Mouse (Mus musculus) brain, adult 2 months (tissue): ENCODE measurements around the gene Sf3b3.

Experiments used
- DNase-seq: peaks from one replicate; pipeline ENCODE4 v3.0.0; 2011; ENCODE audit warnings: low read depth, low spot score

The Sf3b3 gene

DNA sequence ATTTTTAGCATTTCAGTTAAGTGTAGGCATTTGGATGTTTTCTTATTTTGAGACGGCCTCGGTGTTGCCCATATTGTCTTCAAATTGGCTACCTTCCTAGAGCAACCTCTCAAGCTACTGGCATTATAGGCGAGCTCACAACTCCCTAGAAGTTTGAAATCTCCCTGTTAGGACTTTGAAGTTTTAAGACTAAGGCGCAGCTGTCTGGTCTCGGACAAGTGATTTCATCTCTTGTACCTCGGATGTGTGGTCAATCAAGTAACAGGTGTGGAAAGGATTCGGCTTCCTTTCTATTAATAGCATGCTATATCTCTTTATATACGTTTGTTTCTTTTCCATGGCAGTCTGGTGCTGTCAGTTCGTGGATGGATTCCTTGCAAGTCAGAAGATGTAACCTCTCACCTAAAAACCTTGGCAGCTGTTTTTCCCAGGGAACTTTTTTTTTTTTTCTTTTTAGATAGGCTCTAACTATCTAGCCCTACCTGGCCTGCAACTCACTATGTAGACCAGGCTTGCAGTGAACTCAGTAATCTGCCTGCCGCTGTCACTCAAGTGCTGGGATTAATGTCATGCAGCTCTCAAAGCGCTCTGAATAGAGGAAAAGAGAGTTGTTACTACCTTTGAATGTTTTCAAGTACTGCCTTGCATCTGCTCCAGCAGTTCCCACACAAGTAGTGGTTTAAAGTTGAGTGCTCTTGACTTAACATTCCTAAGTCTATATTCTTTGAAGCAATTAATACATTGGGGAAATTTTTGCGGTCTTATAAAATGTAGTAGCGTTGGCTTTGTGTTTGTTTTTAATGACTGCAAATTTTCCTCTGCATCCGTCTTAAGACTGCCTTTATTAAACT lies 1.3 kb upstream of the Sf3b3 start:
- DNase-seq = no peak

GRCm38 (mm10) chr8:110847171-110847549 lies 573 bp upstream of the Sf3b3 start:
- DNase-seq = no peak

DNA sequence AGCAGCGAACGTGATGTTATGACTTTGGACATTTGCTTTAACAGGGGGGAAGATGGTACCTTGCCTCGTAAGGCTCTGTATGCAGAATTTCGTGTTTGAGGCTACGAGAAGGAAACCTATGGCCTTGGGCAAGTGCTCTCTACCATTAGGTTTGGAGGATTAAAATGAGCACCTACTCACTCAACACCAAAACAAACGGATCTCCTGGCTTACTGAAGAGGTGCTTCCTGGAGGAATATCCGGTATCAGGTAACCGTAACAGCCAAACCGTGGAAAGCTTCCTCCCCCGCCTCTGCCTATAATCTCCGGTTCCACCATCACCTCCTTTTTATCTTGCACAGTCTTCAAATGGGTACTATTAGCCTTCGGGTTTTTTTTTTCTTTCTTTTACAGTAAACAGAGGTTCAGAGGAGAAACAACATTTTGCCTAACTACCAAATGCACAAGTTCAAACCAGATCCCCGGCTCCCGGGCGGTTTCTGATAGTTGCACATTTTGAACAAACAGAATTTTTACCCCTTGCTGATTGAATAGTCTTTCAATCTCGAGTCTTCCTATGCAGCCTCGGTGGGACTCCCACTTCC lies 674 bp downstream of the Sf3b3 start:
- DNase-seq = no peak

DNA sequence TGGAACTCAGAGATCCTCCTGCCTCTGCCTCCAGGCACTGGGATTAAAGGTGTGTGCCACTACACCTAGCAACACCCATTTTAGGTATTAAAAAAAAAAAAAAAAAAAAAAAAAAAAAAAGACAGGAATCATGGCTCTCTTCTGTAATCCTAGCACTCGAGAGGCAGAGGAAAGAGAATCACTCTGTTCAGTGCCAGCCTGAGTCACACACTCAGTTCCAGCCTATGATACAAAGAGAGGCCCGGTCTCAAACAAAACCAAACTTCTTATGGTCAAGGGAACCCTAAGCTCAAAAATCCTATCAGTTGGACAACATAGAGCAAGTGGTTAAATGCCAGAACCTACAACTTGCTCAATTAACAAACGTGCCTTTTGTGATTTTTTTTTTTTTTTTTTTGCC lies 1.6 kb downstream of the Sf3b3 start:
- no peak for DNase-seq

DNA sequence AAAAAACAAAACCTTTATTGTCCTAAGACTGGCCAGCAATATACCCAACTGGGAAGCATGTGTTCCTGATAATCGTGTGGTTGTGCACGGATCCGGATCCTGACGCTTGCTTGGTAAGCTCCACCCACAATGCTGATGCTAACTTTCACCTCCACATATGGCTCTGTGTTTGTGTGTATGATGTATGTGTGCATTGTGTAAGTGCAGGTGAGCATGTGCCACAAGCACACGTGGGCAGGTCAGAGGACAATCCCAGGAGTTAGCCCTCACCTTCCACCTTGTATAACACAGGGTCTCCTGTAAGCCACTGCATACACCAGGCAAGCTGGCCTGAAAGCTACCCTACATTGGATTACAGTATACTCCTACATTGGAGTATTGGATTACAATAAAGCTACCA lies 3.4 kb downstream of the Sf3b3 start:
- DNase-seq = no peak

DNA sequence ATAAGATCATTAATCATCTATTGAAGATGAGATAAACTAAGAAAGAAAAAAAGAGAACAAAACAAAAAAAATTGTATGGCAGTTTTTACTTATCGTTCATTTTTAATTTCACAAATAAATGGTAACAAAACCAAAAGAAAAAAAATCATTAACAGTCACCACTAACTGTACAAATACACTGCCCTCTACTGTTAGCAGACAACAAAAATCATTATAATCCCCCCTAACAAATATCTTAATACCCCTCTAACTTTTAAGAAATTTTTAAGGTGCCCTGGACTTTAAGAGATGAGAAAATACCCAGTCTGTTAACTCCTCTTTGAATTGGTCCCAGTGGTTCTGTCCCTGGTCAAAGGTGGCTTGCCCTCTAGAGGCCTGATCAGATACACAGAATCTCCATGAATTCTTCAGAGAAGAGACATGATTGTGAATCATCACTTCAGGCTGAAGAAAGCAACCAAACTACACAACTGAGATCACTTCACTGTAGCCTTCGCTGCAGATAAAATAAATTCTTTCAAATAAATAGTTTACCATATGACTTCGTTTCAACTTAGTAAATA lies 4.5 kb downstream of the Sf3b3 start:
- DNase-seq = no peak

GRCm38 (mm10) chr8:110831956-110832355 lies 14.6 kb downstream of the Sf3b3 start:
- DNase-seq = no peak

DNA sequence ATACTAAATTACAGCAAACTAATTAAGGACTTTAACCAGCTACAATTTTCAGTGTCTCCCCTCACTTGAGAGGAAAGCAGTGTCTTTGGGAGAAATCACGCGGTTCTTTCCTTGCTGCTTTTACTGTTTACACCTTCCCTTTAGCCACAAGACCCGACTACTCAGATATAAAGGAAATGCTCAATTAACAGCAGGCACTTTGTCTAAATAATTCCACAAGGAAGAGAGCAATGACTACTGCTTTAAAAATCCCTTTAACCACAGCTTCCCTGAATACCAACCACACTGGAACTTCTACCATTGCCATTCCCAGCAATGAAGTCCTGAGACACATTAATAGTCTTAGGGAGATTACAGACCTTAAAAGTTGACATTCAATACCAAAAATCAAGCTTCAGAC lies 18.1 kb downstream of the Sf3b3 start:
- no peak for DNase-seq

DNA sequence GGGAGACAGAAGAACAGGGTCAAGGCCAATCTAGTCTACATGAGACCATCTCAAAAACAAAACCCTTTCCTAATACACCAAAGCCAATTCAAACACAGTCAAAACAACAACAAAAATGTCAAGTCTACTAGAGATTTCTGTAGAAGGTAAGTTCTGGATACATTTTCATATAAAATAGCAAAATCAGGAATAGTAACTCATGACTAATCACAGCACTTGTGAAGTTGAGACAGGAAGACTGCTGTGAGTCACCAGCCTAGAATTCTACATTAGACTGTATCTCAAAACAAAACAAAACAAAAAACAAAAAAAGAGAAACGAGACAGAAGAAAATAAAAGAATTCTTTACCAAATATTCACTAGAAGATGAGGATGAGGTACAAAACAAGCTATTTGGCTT lies 21.7 kb downstream of the Sf3b3 start:
- DNase-seq = peak; percentile 62

DNA sequence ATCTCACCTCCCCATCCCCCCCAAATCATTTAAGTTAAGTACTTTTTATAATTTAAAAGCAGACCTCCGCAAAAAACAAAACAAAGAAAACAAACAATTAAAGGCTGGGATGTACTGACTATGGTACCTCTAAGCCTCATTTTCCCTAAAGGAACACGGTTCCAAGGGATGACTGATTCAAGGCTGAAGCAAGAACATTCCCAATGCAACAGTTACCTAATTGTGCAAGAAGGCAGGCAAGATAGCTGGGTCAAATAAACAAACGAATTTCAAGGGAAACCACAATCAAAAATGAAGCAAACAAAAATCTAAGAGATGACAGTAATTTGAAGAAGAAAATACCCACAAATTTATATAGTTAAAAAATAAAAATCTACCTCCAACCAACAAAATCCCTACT lies 24.6 kb downstream of the Sf3b3 start:
- DNase-seq = no peak

DNA sequence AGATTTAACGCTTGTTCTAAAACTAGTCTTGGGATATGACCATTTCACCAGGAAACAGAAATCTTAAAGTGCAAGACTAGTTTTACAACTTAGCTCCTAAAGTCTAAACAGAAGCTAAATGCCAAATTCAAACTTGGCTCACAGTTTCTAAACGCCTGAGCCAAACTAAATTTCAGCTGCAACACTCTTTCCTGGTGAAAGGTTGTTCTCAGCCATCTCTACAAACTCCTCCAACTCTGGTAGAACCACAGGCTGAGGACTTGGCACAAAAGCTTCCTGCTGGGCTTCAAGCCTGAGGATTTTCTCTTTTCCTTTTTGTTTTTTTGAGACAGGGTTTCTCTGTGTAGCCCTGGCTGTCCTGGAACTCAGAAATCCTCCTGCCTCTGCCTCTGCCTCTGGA lies 26.3 kb downstream of the Sf3b3 start:
- DNase-seq = peak; percentile 21

- peak; percentile 63 for DNase-seq
Observed at GRCm38 (mm10) chr8:110818593-110818992, 28.0 kb downstream of the Sf3b3 start.

- DNase-seq = no peak
Observed at GRCm38 (mm10) chr8:110816990-110817389, 29.6 kb downstream of the Sf3b3 start.

DNA sequence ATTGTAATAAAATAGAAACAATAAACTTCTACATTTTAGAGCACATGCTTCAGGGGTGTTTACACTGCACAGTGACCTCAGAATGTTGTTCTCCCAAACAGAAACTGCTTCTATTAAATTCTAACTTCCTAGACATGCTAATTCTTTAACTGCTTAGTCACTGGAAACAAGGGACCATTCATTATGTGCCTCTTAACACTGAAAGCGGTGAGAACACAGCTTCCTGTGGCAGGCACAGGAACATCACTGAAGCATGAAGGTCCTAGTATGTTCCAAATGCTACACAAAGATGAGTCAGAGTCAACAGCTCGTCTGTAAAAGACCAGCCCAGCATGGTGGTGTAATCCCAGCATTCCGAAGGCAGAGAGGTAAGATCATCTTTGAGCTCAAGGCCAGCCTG lies 31.3 kb downstream of the Sf3b3 start:
- peak; percentile 40 for DNase-seq

- no peak for DNase-seq
Observed at GRCm38 (mm10) chr8:110813081-110813812, 33.3 kb downstream of the Sf3b3 start.

DNA sequence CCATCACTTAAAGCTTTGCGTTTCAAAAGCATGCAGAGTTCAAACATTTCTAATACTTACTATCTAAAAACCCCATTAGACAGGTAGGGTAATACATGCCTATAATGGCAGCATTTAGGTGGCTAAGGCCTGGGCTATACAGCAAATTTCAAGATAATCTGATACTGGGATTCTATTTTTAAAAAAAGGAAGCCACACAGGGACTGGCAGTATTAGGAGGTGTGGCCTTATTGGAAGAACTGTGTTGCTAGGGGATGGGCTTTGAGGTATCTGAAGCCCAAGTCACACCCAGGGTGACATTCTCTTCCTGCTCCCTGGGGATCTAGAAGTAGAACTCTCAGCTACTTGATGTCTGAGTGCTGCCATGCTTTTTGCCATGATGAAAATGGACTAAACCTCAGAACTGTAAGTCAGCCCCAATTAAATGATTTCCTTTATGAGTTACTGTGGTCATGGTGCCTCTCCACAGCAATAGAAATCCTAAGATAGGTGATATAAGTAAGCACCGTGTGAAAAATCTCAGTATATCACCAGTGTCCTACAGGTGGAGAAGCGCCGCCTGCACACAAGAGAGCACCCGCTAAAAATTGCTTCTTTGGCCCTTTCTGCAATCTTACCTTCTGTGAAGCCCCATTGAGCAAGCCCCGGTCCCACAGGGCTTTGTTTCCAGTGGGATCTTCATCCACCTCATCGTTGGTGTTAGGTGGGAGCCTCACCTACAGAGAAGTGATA lies 34.1 kb downstream of the Sf3b3 start:
- DNase-seq = no peak

GRCm38 (mm10) chr8:110811793-110812192 lies 34.8 kb downstream of the Sf3b3 start:
- no peak for DNase-seq

GRCm38 (mm10) chr8:110811116-110811515 lies 35.5 kb downstream of the Sf3b3 start:
- no peak for DNase-seq

- DNase-seq = no peak
Observed at GRCm38 (mm10) chr8:110810481-110811065, 36.0 kb downstream of the Sf3b3 start.

DNA sequence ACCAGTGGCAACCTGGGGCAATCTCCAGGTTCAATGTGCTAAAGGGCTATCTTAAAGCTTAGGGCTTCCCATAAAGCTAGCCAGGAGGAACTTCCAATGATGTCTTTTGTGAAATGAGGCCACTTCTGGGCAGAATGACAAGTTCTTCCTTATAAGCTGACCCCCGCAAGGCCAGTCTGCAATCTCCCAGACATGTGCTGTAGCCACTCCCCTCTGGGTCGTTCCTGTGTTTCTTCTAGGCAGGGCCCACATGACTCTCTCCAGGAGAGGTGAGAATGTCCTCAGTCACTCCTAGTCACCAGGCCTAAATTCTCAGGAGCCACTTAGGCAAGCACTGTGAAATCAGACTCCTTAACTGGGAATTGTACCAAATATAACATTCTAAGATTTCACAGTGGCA lies 36.8 kb downstream of the Sf3b3 start:
- peak; percentile 20 for DNase-seq
